8 mouse cellular contexts compared by ENCODE assay signal in the genomic region with DNA sequence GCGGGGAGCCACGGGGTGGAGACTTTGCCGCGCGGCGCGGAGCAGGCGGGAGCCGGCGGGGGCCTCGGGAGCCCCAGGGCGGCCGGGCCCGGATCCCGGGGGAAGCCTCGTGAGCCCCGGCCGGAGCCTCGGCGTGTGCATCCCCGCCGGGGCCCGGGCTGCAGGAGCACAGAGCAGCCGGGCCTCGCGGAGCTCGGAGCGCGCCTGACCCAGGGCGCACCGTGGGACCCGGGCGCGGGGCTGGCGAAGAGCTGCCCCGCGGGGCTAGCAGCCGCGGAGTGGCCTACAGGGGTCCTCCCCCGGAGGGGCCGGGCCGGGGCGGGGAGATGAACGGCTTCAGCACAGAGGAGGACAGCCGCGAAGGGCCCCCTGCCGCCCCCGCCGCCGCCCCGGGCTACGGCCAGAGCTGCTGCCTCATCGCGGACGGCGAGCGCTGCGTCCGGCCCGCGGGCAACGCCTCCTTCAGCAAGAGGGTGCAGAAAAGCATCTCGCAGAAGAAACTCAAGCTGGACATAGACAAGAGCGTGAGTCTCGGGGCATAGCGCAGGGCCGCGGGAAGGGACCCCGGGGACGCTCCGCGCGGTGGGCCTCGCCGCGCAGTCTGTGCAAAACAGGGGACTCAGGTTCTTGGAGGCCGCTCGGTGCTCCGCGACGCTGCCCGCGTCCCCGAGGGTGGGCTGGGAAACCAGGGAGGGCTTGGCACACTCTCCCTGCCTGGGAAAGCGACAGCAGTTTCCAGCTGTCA. TPM values are rescaled to one million over a fixed set of nuclear protein-coding genes. Genes with fewer than 3 reads are reported as not detected.
DNase-seq lines count a peak whose midpoint lies in the region; ATAC-seq and TF ChIP-seq lines count a peak whose summit lies in the region.

No protein-coding gene starts in this region.

- WGBS in kidney, adult 2 months = 2% methylated on average over 83 of the region's 85 CpGs
- WGBS in liver, embryonic 16.5 days (ENCODE audit: insufficient replicate concordance) = under 1% methylated on average over 79 of the region's 85 CpGs
- under 1% methylated on average over 42 of the region's 85 CpGs for WGBS in neural tube, embryonic 15.5 days

- peak overlapping the region; percentile 70 for H3K9ac ChIP-seq in liver, embryonic 16.5 days (ENCODE audit: low read depth, low read length)
- peak overlapping the region; percentile 88 for H3K9ac ChIP-seq in neural tube, embryonic 15.5 days (replicated peaks)

- peak; percentile 42 for DNase-seq in right cerebral cortex, adult 18-20 months
- DNase-seq in right cerebral cortex, postnatal 36 days (ENCODE audit: low spot score in 2 of 2) = no peak
- peak; percentile 58 for DNase-seq in embryo, embryonic 11 days
- peak; percentile 42 for DNase-seq in heart, adult 8-10 months (ENCODE audit: low spot score)
- peak; percentile 53 for DNase-seq in kidney, adult 2 months
- DNase-seq in thymus, postnatal 36 days = peak; percentile 52 to 67

- peaks cover 4% of the 10 kb centered on the region; the same call in 1 of the 2 replicates for H3K4me1 ChIP-seq in kidney, adult 2 months (ENCODE audit: control insufficient read depth, insufficient read depth, low read length)
- H3K4me1 ChIP-seq in liver, embryonic 16.5 days (ENCODE audit: control insufficient read depth, low read depth, low read length) = peaks cover 16% of the 10 kb centered on the region
- peaks cover 29% of the 10 kb centered on the region for H3K4me1 ChIP-seq in neural tube, embryonic 15.5 days

- H3K4me3 ChIP-seq in kidney, adult 2 months (ENCODE audit: insufficient read depth, low read depth, low read length) = peak overlapping the region; percentile 87
- H3K4me3 ChIP-seq in liver, embryonic 16.5 days (ENCODE audit: low read depth, low read length) = peak overlapping the region; percentile 79
- H3K4me3 ChIP-seq in neural tube, embryonic 15.5 days (replicated peaks) = peak overlapping the region; percentile 90

- no peaks in the 10 kb centered on the region for H3K36me3 ChIP-seq in kidney, adult 2 months (ENCODE audit: control insufficient read depth, insufficient read depth, low read length)
- H3K36me3 ChIP-seq in liver, embryonic 16.5 days (ENCODE audit: control insufficient read depth, insufficient read depth) = no peaks in the 10 kb centered on the region
- no peaks in the 10 kb centered on the region for H3K36me3 ChIP-seq in neural tube, embryonic 15.5 days

- peak overlapping the region; percentile 81 for H3K4me2 ChIP-seq in liver, embryonic 16.5 days (ENCODE audit: low read depth, low read length)
- H3K4me2 ChIP-seq in neural tube, embryonic 15.5 days = peak overlapping the region; percentile 95

- H3K27ac ChIP-seq in kidney, adult 2 months (ENCODE audit: insufficient read depth, low read depth, low read length) = no peak overlapping the region
- H3K27ac ChIP-seq in liver, embryonic 16.5 days (ENCODE audit: low read length) = no peak overlapping the region
- peak overlapping the region; percentile 74 for H3K27ac ChIP-seq in neural tube, embryonic 15.5 days (replicated peaks)

- TF ChIP-seq CTCF in kidney, adult 2 months (conservative IDR thresholded peaks at IDR 0.05; ENCODE audit: insufficient read depth, insufficient read length, low read depth, low read length) = no peak

- no peak for TF ChIP-seq POLR2A in kidney, adult 2 months (IDR thresholded peaks at IDR 0.05; ENCODE audit: low read depth, low read length)

- ATAC-seq in liver, embryonic 16.5 days (ENCODE audit: low read depth) = peak; percentile 37
- ATAC-seq in neural tube, embryonic 15.5 days (ENCODE audit: low FRiP score) = peak; percentile 74

- no peaks in the 10 kb centered on the region for H3K27me3 ChIP-seq in kidney, adult 2 months (replicated peaks; ENCODE audit: control insufficient read depth, insufficient read depth, low read length)
- H3K27me3 ChIP-seq in liver, embryonic 16.5 days (ENCODE audit: control insufficient read depth, insufficient read depth, low read depth, low read length) = peaks cover 15% of the 10 kb centered on the region
- no peaks in the 10 kb centered on the region for H3K27me3 ChIP-seq in neural tube, embryonic 15.5 days (replicated peaks)

- H3K9me3 ChIP-seq in liver, embryonic 16.5 days (replicated peaks; ENCODE audit: control insufficient read depth, low read length) = no peaks in the 10 kb centered on the region
- no peaks in the 10 kb centered on the region for H3K9me3 ChIP-seq in neural tube, embryonic 15.5 days (replicated peaks)

RNA-seq across cellular contexts. Expression of a gene that starts 0.5 kb away (rescaled TPM):
- total RNA-seq in heart, adult 8-10 months (2022) = 10 to 100 TPM; 50.1 to 53.8 (median 51.2) TPM
- 37.9 TPM in 2 replicates for polyA plus RNA-seq in kidney, adult 2 months (2012; rRNA removed)
- 1.7 and 1.9 TPM in 2 replicates for polyA plus RNA-seq in liver, embryonic 16.5 days (2015; fragmentation: Nextera tagmentation; extraction: Ambion mirVana)
- 9.7 and 12.4 TPM in 2 replicates for polyA plus RNA-seq in neural tube, embryonic 15.5 days (2015; fragmentation: Nextera tagmentation; extraction: Ambion mirVana)

RNA-seq across cellular contexts. Expression of a gene that starts 30.7 kb away (rescaled TPM):
- not detected for total RNA-seq in heart, adult 8-10 months (2022)
- polyA plus RNA-seq in kidney, adult 2 months (2012; rRNA removed) = 0.27 and 1.4 TPM in 2 replicates
- polyA plus RNA-seq in liver, embryonic 16.5 days (2015; fragmentation: Nextera tagmentation; extraction: Ambion mirVana) = 0.11 and 0.18 TPM in 2 replicates
- polyA plus RNA-seq in neural tube, embryonic 15.5 days (2015; fragmentation: Nextera tagmentation; extraction: Ambion mirVana) = 4.2 TPM in 1 of 2 replicates, not detected in the other

Comparison
In these comparisons a context has a peak if more than half of its experiments do, and no peak if none do; other contexts are left out.
1. DNase-seq: peak in right cerebral cortex, adult 18-20 months (single experiment), embryo, embryonic 11 days (single experiment), heart, adult 8-10 months (single experiment), kidney, adult 2 months (single experiment) and thymus, postnatal 36 days (2 of 2); none in right cerebral cortex, postnatal 36 days (0 of 2).
2. Peak in every context shown above with its lines, with median percentiles within 50 percentile points of each other: H3K4me3 ChIP-seq.